Mouse (Mus musculus) yolk sac, embryonic 10.5 days (tissue): ENCODE measurements around the gene Slc27a5.
A peak's percentile ranks its signal among the peaks of the same experiment; 100 is the strongest.

Source experiments
- DNase-seq: peaks from one replicate; pipeline ENCODE4 v3.0.0-alpha.2; 2017; ENCODE audit warnings: low spot score

The Slc27a5 gene

DNA sequence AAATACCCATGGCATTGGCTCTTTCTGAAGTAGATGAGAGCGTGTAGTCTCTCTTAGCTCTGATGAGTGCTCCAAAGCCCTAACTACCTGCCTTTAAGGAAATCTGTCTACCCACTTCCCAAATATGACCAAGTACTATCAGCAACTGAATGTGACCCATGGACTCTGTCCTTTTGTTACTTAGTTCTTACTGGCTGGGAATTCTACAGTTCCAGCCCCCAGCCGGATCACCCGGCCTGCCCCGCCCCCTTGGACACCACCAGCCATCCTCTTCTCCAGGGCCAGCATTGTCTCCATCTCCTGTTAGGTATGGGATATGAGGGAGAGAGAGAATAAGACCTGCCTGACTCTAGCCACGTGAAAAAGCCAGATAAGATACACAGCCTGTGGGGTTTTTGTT lies at the start of gene Slc27a5:
TSS of gene Slc27a5 (minus strand) at position 140 of the 400 bp plus-strand sequence.
- peak; percentile 27 for DNase-seq

GRCm38 (mm10) chr7:13046084-13046483 lies 48.1 kb upstream of the Slc27a5 start:
- peak; percentile 56 for DNase-seq

GRCm38 (mm10) chr7:13044254-13044625 lies 46.2 kb upstream of the Slc27a5 start:
- DNase-seq, result no peak

DNA sequence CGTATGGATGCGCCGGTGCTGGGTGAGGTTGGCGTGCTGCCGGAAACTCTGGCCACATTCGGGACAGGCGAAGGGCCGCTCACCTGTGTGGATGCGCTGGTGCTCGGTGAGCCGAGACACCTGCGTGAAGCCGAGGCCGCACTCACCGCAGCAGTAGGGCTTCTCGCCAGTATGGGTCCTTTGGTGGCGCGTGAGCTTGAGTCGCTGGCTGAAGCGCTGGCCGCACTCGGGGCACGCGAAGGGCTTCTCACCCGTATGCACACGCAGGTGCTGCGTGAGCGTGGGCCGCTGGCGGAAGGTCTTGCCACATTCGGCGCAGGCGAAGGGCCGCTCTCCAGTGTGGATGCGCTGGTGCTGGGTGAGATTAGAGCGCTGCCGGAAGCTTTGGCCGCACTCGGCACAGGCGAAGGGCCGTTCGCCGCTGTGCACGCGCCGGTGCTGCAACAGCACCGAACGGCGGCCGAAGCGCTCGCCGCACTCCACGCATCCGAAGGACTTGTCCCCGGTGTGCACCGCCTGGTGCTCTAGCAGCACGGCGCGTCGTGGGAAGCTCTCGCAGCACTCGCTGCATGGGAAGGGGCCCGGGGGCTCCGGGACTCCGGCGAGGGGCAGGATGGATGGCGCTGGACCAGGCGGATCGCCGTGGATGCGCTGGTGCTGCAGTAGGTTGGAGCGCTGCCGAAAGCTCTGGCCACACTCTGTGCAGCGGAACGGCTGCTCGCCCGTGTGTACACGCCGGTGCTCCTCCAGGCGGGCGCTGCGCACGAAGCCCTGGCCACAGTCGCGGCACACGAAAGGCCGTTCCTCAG lies 45.7 kb upstream of the Slc27a5 start:
- DNase-seq, result no peak

- DNase-seq, result no peak
Measured at GRCm38 (mm10) chr7:13043120-13043444, 45.1 kb upstream of the Slc27a5 start.

- DNase-seq, result no peak
Measured at GRCm38 (mm10) chr7:13042511-13042910, 44.5 kb upstream of the Slc27a5 start.

GRCm38 (mm10) chr7:13041256-13041655 lies 43.3 kb upstream of the Slc27a5 start:
- no peak for DNase-seq

GRCm38 (mm10) chr7:13039181-13039580 lies 41.2 kb upstream of the Slc27a5 start:
- DNase-seq, result no peak

DNA sequence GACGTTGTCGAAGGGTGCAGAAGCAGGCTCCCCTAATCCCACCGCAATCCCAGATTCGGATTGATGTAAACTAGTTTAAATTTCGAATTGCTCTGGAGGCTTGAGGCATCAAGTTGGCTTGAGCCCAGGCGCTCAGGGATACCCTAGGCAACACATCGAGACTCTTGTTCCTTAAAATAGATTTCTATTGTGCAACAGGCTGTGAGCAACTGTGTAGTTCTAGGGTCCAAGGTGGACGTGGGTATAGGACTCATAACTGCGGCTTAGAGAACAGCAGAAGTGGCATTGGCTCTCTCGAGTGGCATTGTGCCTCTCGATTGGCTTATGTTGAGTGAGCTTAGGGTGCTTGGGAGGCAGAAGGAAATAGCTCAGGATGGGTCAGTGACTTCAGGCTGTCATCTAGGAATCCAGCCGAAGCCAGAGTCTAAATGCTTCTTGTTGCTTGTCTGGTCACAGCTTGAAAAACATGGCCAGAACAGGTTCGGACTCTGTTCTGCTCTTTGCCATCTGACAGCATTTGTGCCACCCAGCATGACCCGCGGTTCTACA lies 40.7 kb upstream of the Slc27a5 start:
- DNase-seq, result no peak

DNA sequence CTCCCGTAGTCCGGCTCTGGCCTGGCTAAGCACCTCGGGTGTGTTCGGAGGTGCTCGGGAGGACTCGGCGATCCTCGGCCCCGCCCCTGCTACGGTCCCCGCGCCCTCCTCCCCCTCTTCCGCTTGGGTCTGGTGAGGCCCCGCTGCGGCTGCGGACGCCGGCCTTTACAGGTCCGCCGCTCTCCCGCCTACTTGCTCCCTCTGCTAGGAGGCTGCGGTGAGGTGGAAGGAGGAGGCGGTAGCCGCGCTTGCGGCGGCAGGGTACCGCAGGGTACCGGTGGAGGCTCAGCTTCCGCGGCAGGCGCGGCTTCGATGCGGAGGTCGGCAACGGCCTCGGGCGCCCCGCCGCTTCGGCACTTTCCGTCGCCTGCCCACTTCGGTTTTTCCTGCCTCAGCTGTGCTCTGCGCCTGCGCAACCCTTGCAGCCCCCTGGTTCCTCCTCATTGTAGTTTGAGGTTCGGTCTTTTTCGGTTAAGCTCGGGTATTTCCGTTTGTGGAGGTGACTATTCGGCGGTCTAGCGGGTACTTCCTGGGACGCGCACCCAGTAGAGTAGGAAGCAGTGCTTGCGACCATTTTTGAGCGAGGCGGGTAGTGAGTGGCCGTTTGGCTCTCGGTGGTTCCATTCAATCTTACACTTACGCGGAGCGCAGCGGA lies 40.0 kb upstream of the Slc27a5 start, which contains the start of gene Ube2m:
TSS of gene Ube2m (minus strand) at position 375 of the 655 bp plus-strand sequence.
- peak; percentile 99 for DNase-seq

DNA sequence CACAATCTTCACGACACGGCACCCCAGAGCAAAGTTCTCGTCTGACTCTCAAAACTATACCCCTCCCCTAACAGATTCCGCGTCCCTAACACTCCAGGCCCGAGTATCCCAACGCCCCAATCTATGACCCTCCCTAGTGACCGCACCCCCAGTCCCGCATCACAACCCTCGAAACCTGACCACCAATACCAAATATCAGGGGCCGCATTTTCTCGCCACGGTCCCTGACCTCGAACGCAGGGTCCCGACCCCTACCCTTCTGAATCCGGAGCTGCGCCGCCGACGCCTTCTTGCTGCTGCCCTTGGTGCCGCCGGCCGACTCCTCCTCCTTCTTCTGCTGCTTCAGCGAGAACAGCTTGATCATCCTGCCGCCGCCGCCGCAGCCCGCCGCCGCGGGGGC lies 39.4 kb upstream of the Slc27a5 start:
- DNase-seq, result no peak

DNA sequence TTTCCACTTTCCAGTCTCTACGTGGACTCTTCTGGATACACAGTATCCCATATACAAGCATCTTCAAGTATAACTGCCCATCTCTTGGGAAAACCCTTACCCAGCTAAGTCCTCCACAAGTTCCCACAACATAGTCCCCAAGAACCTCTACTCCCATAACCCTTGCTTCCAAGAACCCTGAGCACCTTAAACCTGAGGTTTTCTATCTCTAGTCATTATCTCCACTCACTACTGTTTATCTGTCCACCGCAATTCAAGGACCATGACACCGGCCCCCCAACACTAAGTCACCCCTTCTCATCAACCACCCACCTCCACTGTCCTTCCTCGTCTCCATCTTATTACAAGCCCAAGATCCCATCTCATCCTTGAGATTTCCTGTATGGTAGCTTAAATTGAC lies 38.8 kb upstream of the Slc27a5 start:
- DNase-seq, result no peak

- DNase-seq, result no peak
Measured at GRCm38 (mm10) chr7:13035211-13035855, 37.3 kb upstream of the Slc27a5 start.

DNA sequence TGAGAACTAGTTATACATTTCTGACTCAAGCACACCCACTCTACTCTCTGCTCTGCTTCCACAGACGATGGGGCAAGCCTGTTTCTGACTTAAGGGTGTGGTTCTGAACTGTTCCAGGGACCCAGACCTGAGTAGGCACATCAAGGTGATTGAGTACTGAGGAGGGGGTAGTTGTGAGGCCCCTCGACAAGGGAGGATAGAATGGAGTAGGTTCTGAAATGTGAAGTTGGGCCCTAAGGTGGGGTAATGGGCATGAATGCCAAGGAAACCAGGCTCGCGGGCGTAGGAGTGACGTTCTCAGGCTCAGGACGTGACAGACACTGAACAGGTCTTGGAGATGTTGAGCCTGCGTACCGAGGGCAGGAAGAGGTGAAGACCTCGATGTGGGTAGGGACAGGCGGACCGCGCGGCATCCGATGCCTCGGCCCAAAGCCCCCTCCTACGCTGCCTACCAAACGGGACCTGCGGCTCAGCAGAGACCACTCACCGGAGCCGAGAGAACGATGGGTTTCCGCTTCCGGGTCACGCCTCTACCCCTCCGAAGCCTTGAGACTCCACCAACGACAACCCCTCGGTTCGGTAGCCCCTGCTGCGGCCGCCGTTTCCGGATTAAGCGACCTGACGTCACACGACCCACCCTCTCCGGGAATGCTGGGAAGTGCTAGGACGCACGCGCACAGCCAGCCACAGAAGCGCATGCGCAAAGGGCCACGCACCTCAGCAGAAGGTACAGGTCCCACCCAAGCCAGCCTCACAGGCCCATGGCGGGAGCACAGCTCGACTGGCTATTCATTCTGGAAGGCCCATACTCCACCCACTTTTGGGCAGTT lies 36.4 kb upstream of the Slc27a5 start, which contains the start of gene Chmp2a:
TSS of gene Chmp2a (minus strand) at position 660 of the 830 bp plus-strand sequence.
- peak; percentile 97 for DNase-seq

DNA sequence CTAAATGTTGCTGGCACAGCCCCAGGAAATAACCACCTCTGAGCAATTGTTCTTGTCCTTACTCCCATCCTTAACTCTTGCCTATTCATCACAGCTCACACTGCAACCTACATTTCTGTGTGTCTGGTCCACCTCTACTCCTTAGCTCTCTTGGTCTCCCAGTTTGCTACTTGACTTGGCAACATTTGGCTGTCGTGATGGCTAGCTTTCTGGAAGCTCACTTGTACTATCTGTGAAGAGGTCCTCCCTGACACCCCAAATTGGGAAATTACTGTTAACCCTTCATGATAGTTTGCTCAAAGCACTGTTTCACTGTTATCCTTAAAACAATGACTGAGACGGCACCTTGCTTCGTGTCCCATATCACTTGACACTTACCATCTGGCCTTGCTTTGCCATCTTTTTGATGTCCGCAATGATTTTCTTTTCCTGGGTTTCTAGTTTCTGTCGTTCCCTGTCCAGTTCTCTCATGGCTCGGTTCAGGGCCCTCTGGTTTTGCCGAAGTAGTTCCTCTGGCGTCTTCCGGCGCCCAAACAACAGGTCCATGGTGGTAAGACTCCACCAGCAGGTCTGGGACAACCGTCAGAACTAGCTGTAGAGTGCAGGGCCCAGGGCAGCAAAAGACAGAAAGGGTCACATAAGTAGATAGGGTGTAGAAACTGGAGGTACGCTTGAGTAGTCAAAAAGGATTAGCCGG lies 35.6 kb upstream of the Slc27a5 start:
- no peak for DNase-seq

- no peak for DNase-seq
Measured at GRCm38 (mm10) chr7:13032541-13032940, 34.5 kb upstream of the Slc27a5 start.

DNA sequence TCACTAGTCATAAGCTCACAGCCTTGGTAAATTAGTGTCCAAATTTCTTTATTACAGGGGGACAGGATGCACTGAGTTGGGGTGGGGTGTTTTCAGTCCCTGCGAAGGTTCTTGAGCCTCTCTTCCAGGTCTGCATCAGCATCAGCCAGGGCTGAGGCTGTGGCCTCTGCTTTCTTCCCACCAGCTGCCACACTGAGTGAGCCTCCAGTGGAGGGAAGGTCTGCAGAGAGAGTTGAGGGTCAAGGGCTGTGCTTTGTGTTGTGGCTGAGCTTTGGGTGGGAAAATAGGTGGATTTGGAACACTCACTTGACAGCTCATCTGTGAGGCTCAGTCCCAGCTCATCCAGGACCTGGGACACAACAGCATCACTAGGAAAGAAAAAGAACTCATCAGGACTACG lies 34.0 kb upstream of the Slc27a5 start:
- DNase-seq, result no peak

GRCm38 (mm10) chr7:13031069-13031468 lies 33.1 kb upstream of the Slc27a5 start:
- no peak for DNase-seq

GRCm38 (mm10) chr7:13028986-13029385 lies 31.0 kb upstream of the Slc27a5 start:
- no peak for DNase-seq

- DNase-seq, result peak; percentile 1
Measured at GRCm38 (mm10) chr7:13025511-13026112, 27.6 kb upstream of the Slc27a5 start.

GRCm38 (mm10) chr7:13024805-13025204 lies 26.8 kb upstream of the Slc27a5 start:
- peak; percentile 83 for DNase-seq
